Mouse (Mus musculus) hindbrain, embryonic 16.5 days (tissue): ENCODE measurements around the gene Agtrap. TPM values are rescaled to one million over a fixed set of nuclear protein-coding genes. Genes with fewer than 3 reads are reported as not detected.
"Not testable (repeated sequence)": the region's sequence is repeated elsewhere in the genome, so short reads cannot be mapped to it uniquely, and the experiment has no call there.

Source experiments
- ATAC-seq: fragments of 200-750 bp; cut with Nextera tagmentation; 2 replicates; pipeline ENCODE4 v1.8.0; 2017; ENCODE audit warnings: moderate TSS enrichment, moderate library complexity
- H3K27ac ChIP-seq: fragments of 300-500 bp; sonication (generic); 2 replicates; pipeline ENCODE4 v1.5.1; 2014; ENCODE audit warnings: low read depth, mild to moderate bottlenecking, control low read depth, low read length, moderate library complexity
- H3K27me3 ChIP-seq: fragments of 300-500 bp; sonication (generic); replicated peaks from 2 replicates; pipeline ENCODE4 v1.6.1; 2014; ENCODE audit warnings: low read length; ENCODE audit not compliant: control insufficient read depth, insufficient read depth
- H3K36me3 ChIP-seq: fragments of 300-500 bp; sonication (generic); 2 replicates; pipeline ENCODE4 v1.6.1; 2014; ENCODE audit warnings: mild to moderate bottlenecking, low read length, moderate library complexity, mixed read lengths; ENCODE audit not compliant: control insufficient read depth, insufficient read depth
- H3K4me1 ChIP-seq: fragments of 300-500 bp; sonication (generic); 2 replicates; pipeline ENCODE4 v1.6.1; 2014; ENCODE audit warnings: low read depth, low read length; ENCODE audit not compliant: control insufficient read depth, insufficient read depth
- H3K4me2 ChIP-seq: fragments of 300-500 bp; sonication (generic); 2 replicates; pipeline ENCODE4 v1.6.1; 2014; ENCODE audit warnings: mild to moderate bottlenecking, low read length, control low read depth, moderate library complexity
- H3K4me3 ChIP-seq: fragments of 300-500 bp; sonication (generic); 2 replicates; pipeline ENCODE4 v1.5.1; 2014; ENCODE audit warnings: mild to moderate bottlenecking, low read length, control low read depth, moderate library complexity
- H3K9ac ChIP-seq: fragments of 300-500 bp; sonication (generic); 2 replicates; pipeline ENCODE4 v1.6.1; 2014; ENCODE audit warnings: low read depth, mild to moderate bottlenecking, control low read depth, low read length, moderate library complexity
- H3K9me3 ChIP-seq: fragments of 300-500 bp; sonication (generic); 2 replicates; pipeline ENCODE4 v1.6.1; 2014; ENCODE audit warnings: mild to moderate bottlenecking, low read length, moderate library complexity; ENCODE audit not compliant: control insufficient read depth
- WGBS: fragments of 180-500 bp; shearing (Covaris S2); extraction: QIAGEN DNeasy Blood & Tissue Kit; methylation state at CpG from one replicate; pipeline ENCODE4 v1.1.7; 2014; 5-methylcytosine and 5-hydroxymethylcytosine counted together
- polyA plus RNA-seq: library from polyadenylated mRNA; unstranded; fragments of >200 nt; fragmentation: Nextera tagmentation; extraction: Ambion mirVana; gene quantifications from 2 replicates; pipeline ENCODE4 v1.2.1, GENCODE M21; 2015

The Agtrap gene
- polyA plus RNA-seq, 1 experiment from 2014 or later: 7.4 TPM

GRCm38 (mm10) chr4:148046450-148047031, 41.3 kb downstream of the Agtrap start:
- no peak overlapping the region for H3K4me2 ChIP-seq
- no peak overlapping the region for H3K9ac ChIP-seq
- H3K36me3 ChIP-seq: peaks cover 9% of the 10 kb centered on the region
- no peaks in the 10 kb centered on the region for H3K27me3 ChIP-seq
- 71% methylated on average over 4 of the region's 4 CpGs for WGBS
- H3K4me3 ChIP-seq: no peak overlapping the region
- no peaks in the 10 kb centered on the region for H3K9me3 ChIP-seq
- no peak overlapping the region for H3K27ac ChIP-seq
- peaks cover 12% of the 10 kb centered on the region for H3K4me1 ChIP-seq
- ATAC-seq: no peak

GRCm38 (mm10) chr4:148044113-148044512, 43.7 kb downstream of the Agtrap start:
- Histone ChIP-seq H3K4me2 (no peak overlapping the region), H3K9me3 (no peaks in the 10 kb centered on the region), H3K4me3 (no peak overlapping the region), H3K4me1 (peaks cover 34% of the 10 kb centered on the region), H3K9ac (no peak overlapping the region), H3K27me3 (no peaks in the 10 kb centered on the region), H3K27ac (no peak overlapping the region), H3K36me3 (peaks cover 7% of the 10 kb centered on the region; the same call in 1 of the 2 replicates)
- ATAC-seq: no peak
- WGBS: 93% methylated on average over 2 of the region's 2 CpGs

- not testable (repeated sequence) for ATAC-seq, H3K9me3 ChIP-seq, H3K27me3 ChIP-seq, H3K4me2 ChIP-seq, H3K36me3 ChIP-seq, H3K27ac ChIP-seq, H3K4me3 ChIP-seq, H3K9ac ChIP-seq
- WGBS: 62% methylated on average over 6 of the region's 8 CpGs
- H3K4me1 ChIP-seq: peaks cover 34% of the 10 kb centered on the region
Observed at GRCm38 (mm10) chr4:148043327-148043726, 44.5 kb downstream of the Agtrap start.

GRCm38 (mm10) chr4:148041611-148042191, 46.1 kb downstream of the Agtrap start:
- H3K4me2 ChIP-seq: peak overlapping the region; percentile 94
- peak overlapping the region; percentile 44 for H3K4me3 ChIP-seq
- ATAC-seq: no peak
- H3K27ac ChIP-seq: peak overlapping the region; percentile 74
- no peaks in the 10 kb centered on the region for H3K9me3 ChIP-seq
- H3K4me1 ChIP-seq: peaks cover 42% of the 10 kb centered on the region
- peak overlapping the region; percentile 68 for H3K9ac ChIP-seq
- 4% methylated on average over 16 of the region's 16 CpGs for WGBS
- H3K36me3 ChIP-seq: no peaks in the 10 kb centered on the region
- H3K27me3 ChIP-seq: no peaks in the 10 kb centered on the region

GRCm38 (mm10) chr4:148040933-148041610, 46.8 kb downstream of the Agtrap start:
- H3K9ac ChIP-seq: peak overlapping the region; percentile 68
- no peaks in the 10 kb centered on the region for H3K9me3 ChIP-seq
- peak overlapping the region; percentile 94 for H3K4me2 ChIP-seq
- H3K27ac ChIP-seq: peak overlapping the region; percentile 74
- H3K4me3 ChIP-seq: peak overlapping the region; percentile 44
- WGBS: 2% methylated on average over 19 of the region's 19 CpGs
- ATAC-seq: peak; percentile 9; the same call in 1 of the 2 replicates
- H3K4me1 ChIP-seq: peaks cover 42% of the 10 kb centered on the region
- no peaks in the 10 kb centered on the region for H3K27me3 ChIP-seq
- no peaks in the 10 kb centered on the region for H3K36me3 ChIP-seq

GRCm38 (mm10) chr4:148040029-148040830, 47.6 kb downstream of the Agtrap start:
- Histone ChIP-seq H3K27me3 (no peaks in the 10 kb centered on the region), H3K36me3 (no peaks in the 10 kb centered on the region), H3K9ac (peak overlapping the region; percentile 68; the same call in 1 of the 2 replicates), H3K4me1 (peaks cover 42% of the 10 kb centered on the region), H3K4me3 (peak overlapping the region; percentile 66), H3K27ac (peak overlapping the region; percentile 74; the same call in 1 of the 2 replicates), H3K4me2 (peak overlapping the region; percentile 94), H3K9me3 (no peaks in the 10 kb centered on the region)
- no peak for ATAC-seq
- 64% methylated on average over 15 of the region's 15 CpGs for WGBS

- 18% methylated on average over 19 of the region's 19 CpGs for WGBS
- no peak for ATAC-seq
- peaks cover 42% of the 10 kb centered on the region for H3K4me1 ChIP-seq
- H3K27ac ChIP-seq: peak overlapping the region; percentile 79
- H3K27me3 ChIP-seq: no peaks in the 10 kb centered on the region
- peak overlapping the region; percentile 66 for H3K4me3 ChIP-seq
- peak overlapping the region; percentile 79 for H3K9ac ChIP-seq
- H3K36me3 ChIP-seq: peaks cover 4% of the 10 kb centered on the region
- H3K9me3 ChIP-seq: no peaks in the 10 kb centered on the region
- peak overlapping the region; percentile 94 for H3K4me2 ChIP-seq
Observed at GRCm38 (mm10) chr4:148039254-148040028, 48.4 kb downstream of the Agtrap start.

- H3K27ac ChIP-seq: peak within 1 kb of the TSS; percentile 89
Observed at GRCm38 (mm10) chr4:148038600-148039253, 49.1 kb downstream of the Agtrap start, which contains the start of the genes Clcn6 and Mthfr. Gene Clcn6 (minus strand): TSS chr4:148038821. Gene Mthfr (plus strand): TSS chr4:148039077.

More at GRCm38 (mm10) chr4:148038600-148039253, 49.1 kb downstream of the Agtrap start, which contains the start of the genes Clcn6 and Mthfr:
- peak within 1 kb of the TSS; percentile 94 for H3K4me2 ChIP-seq
- H3K4me3 ChIP-seq: peak within 1 kb of the TSS; percentile 66
- under 1% methylated on average over 50 of the region's 54 CpGs for WGBS
- peaks cover 4% of the 10 kb centered on the region for H3K36me3 ChIP-seq
- no peaks in the 10 kb centered on the region for H3K27me3 ChIP-seq
- H3K9ac ChIP-seq: peak within 1 kb of the TSS; percentile 79
- ATAC-seq: peak; percentile 94
- no peaks in the 10 kb centered on the region for H3K9me3 ChIP-seq
- H3K4me1 ChIP-seq: peaks cover 42% of the 10 kb centered on the region
